In the genomic region with DNA sequence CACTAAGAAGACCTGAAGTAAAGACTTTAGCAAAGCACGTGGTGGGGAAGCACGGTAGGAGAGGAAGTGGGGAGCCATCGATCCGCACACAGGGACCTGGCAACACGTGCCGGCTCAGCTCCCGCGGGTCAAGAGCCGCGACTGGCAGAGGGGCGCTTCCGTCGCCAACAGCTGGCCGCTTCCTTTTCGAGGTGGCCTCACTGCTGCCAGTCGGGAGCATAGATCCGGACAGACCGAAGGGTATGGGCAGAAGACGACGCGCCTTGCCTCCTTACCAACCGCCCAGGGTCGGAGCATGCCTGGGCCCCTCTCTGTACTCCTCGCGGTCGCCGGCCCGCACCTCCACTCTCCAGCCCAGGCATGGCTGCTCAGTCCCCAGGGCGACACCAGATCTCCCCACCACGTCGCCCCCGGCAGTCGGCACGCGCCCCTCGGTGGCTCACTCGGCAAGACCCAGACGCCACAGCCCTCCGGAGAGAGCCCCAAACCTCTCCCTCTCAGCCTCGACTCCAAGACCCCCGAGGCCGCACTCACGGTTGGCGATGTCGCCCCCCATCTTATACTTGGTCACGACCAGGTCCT, we compare ENCODE assay signal across 8 mouse cellular contexts. TPM values are rescaled to one million over a fixed set of nuclear protein-coding genes. Genes with fewer than 3 reads are reported as not detected.
DNase-seq lines count a peak whose midpoint lies in the region; ATAC-seq and TF ChIP-seq lines count a peak whose summit lies in the region.

No protein-coding gene starts in this region.

- DNase-seq in adrenal gland, postnatal 10 days = peak; percentile 54
- no peak for DNase-seq in adrenal gland, adult 18-20 months (ENCODE audit: low spot score in 2 of 2)
- DNase-seq in embryonic facial prominence, embryonic 11.5 days (ENCODE audit: low spot score) = peak; percentile 45
- DNase-seq in heart, postnatal 4 days = peak; percentile 59
- DNase-seq in layer of hippocampus, adult 9-11 months = no peak

- 0 out of 2 replicates have a peak, but pooled peaks cover 3% of the 10 kb centered on the region for H3K4me1 ChIP-seq in embryonic facial prominence, embryonic 11.5 days (ENCODE audit: control insufficient read depth, insufficient read depth, low read length)
- H3K4me1 ChIP-seq in liver, embryonic 12.5 days = peaks cover 36% of the 10 kb centered on the region

- H3ac ChIP-seq in C2C12 (ENCODE audit: control insufficient read depth, insufficient read length, low read depth) (peak overlapping the region; percentile 96), myocyte (ENCODE audit: control insufficient read depth, insufficient read length) (peak overlapping the region; percentile 70)

- H3K27ac ChIP-seq in embryonic facial prominence, embryonic 11.5 days (replicated peaks; ENCODE audit: low read depth, low read length) = peak overlapping the region; percentile 85
- H3K27ac ChIP-seq in liver, embryonic 12.5 days = peak overlapping the region; percentile 95

- WGBS in embryonic facial prominence, embryonic 11.5 days = 0% methylated on average over 46 of the region's 46 CpGs
- WGBS in liver, embryonic 12.5 days (ENCODE audit: insufficient replicate concordance) = under 1% methylated on average over 46 of the region's 46 CpGs

- peak overlapping the region; percentile 94 for H3K9ac ChIP-seq in embryonic facial prominence, embryonic 11.5 days (replicated peaks; ENCODE audit: low read length)
- H3K9ac ChIP-seq in liver, embryonic 12.5 days = peak overlapping the region; percentile 98

- TF ChIP-seq CTCF in C2C12 (IDR thresholded peaks at IDR 0.05; ENCODE audit: control insufficient read depth, insufficient read depth, insufficient read length) = no peak

- H3K9me3 ChIP-seq in embryonic facial prominence, embryonic 11.5 days (replicated peaks; ENCODE audit: control insufficient read depth, low read length) = no peaks in the 10 kb centered on the region
- no peaks in the 10 kb centered on the region for H3K9me3 ChIP-seq in liver, embryonic 12.5 days (replicated peaks)

- peak overlapping the region; percentile 99 for H3K4me3 ChIP-seq in C2C12 (ENCODE audit: insufficient read depth, poor library complexity, severe bottlenecking)
- peak overlapping the region; percentile 94 for H3K4me3 ChIP-seq in embryonic facial prominence, embryonic 11.5 days (ENCODE audit: low read depth, low read length)
- peak overlapping the region; percentile 95 for H3K4me3 ChIP-seq in liver, embryonic 12.5 days
- H3K4me3 ChIP-seq in myocyte = peak overlapping the region; percentile 98

- H3K4me2 ChIP-seq in embryonic facial prominence, embryonic 11.5 days (ENCODE audit: low read depth, low read length) = peak overlapping the region; percentile 90
- peak overlapping the region; percentile 96 for H3K4me2 ChIP-seq in liver, embryonic 12.5 days
- peak overlapping the region; percentile 93 for H3K4me2 ChIP-seq in myocyte (ENCODE audit: low read depth)

- H3K79me3 ChIP-seq in C2C12 (ENCODE audit: low read depth) = peaks cover 43% of the 10 kb centered on the region

- TF ChIP-seq POLR2A in myocyte (IDR thresholded peaks at IDR 0.05; ENCODE audit: insufficient read length, low read depth) = no peak

- ATAC-seq in embryonic facial prominence, embryonic 11.5 days (replicated peaks; ENCODE audit: insufficient number of reproducible peaks, low FRiP score, low TSS enrichment, low read depth) = peak; percentile 50
- ATAC-seq in liver, embryonic 12.5 days = peak; percentile 18; the same call in 1 of the 2 replicates

- H3K79me2 ChIP-seq in C2C12 (ENCODE audit: control insufficient read depth, insufficient read depth) (peaks cover 52% of the 10 kb centered on the region), myocyte (ENCODE audit: control insufficient read depth, insufficient read depth) (peaks cover 32% of the 10 kb centered on the region)

- H3K36me3 ChIP-seq in C2C12 (ENCODE audit: control insufficient read depth, insufficient read depth) = peaks cover 45% of the 10 kb centered on the region
- peaks cover 6% of the 10 kb centered on the region for H3K36me3 ChIP-seq in embryonic facial prominence, embryonic 11.5 days (replicated peaks; ENCODE audit: control insufficient read depth, insufficient read depth, low read depth, low read length)
- H3K36me3 ChIP-seq in liver, embryonic 12.5 days = peaks cover 42% of the 10 kb centered on the region
- peaks cover 30% of the 10 kb centered on the region for H3K36me3 ChIP-seq in myocyte (ENCODE audit: control insufficient read depth, insufficient read depth)

- no peaks in the 10 kb centered on the region for H3K27me3 ChIP-seq in C2C12 (ENCODE audit: control insufficient read depth, insufficient read depth, insufficient read length)
- H3K27me3 ChIP-seq in embryonic facial prominence, embryonic 11.5 days (ENCODE audit: control insufficient read depth, insufficient read depth, low read length) = no peaks in the 10 kb centered on the region
- peaks cover 8% of the 10 kb centered on the region for H3K27me3 ChIP-seq in liver, embryonic 12.5 days (replicated peaks)
- H3K27me3 ChIP-seq in myocyte (ENCODE audit: control insufficient read depth, insufficient read depth, insufficient read length) = no peaks in the 10 kb centered on the region

TF ChIP-seq in C2C12, 6 proteins besides CTCF, POLR2A, EP300 and RAD21:
- peak; percentile 97 for TF ChIP-seq MAX (IDR thresholded peaks at IDR 0.05)
- no peak for TF ChIP-seq MYOG (IDR thresholded peaks at IDR 0.05; ENCODE audit: control insufficient read depth, extremely low read depth, insufficient read length)

TF ChIP-seq in myocyte, 11 proteins besides CTCF, POLR2A, EP300 and RAD21:
- no peak for TF ChIP-seq SRF (IDR thresholded peaks at IDR 0.05; ENCODE audit: control insufficient read depth, insufficient read length, low read depth)
- peak in 1 of 3 experiments; percentile 53 for TF ChIP-seq MYOD1 (IDR thresholded peaks at IDR 0.05; ENCODE audit: control insufficient read depth in 1 of 3, insufficient read length in 2 of 3, low read depth in 2 of 3)
- TF ChIP-seq POLR2AphosphoS2 (IDR thresholded peaks at IDR 0.05; ENCODE audit: insufficient read length, low read depth) = no peak
- TF ChIP-seq MYOG (IDR thresholded peaks at IDR 0.05; ENCODE audit: control insufficient read depth in 1 of 3, insufficient read depth in 1 of 3, insufficient read length in 2 of 3, low read depth in 2 of 3) = peak in 1 of 3 experiments; percentile 75

RNA-seq across cellular contexts. Expression of gene Pa2g4, which starts 0.5 kb away (rescaled TPM):
- total RNA-seq in adrenal gland, postnatal 10 days (2021) = 10 to 100 TPM; 85.1 to 90.9 TPM
- total RNA-seq in adrenal gland, adult 18-20 months (2021) = 10 to 100 TPM; 72.6 to 85.2 TPM
- polyA plus RNA-seq in C2C12 (2012; fragmentation: generic; extraction: Trizol) (232 TPM), myocyte (2012; fragmentation: generic; extraction: Trizol) (127 TPM)
- 268 and 270 TPM in 2 replicates for polyA plus RNA-seq in embryonic facial prominence, embryonic 11.5 days (2014; fragmentation: Nextera tagmentation; extraction: Ambion mirVana)
- 10 to 100 TPM; 81.9 to 82.5 TPM for total RNA-seq in heart, postnatal 4 days (2021)
- 233 and 242 TPM in 2 replicates for polyA plus RNA-seq in liver, embryonic 12.5 days (2016; fragmentation: Nextera tagmentation; extraction: Ambion mirVana)

RNA-seq across cellular contexts. Expression of gene Rpl41, which starts 16.2 kb away (rescaled TPM):
- total RNA-seq in adrenal gland, postnatal 10 days (2021) = 1,000 to 10,000 TPM; 2,762 to 2,852 TPM
- total RNA-seq in adrenal gland, adult 18-20 months (2021) = 1,000 to 10,000 TPM; 2,692 to 2,714 TPM
- 13,760 TPM for polyA plus RNA-seq in C2C12 (2012; fragmentation: generic; extraction: Trizol)
- polyA plus RNA-seq in embryonic facial prominence, embryonic 11.5 days (2014; fragmentation: Nextera tagmentation; extraction: Ambion mirVana) = 3,098 and 3,409 TPM in 2 replicates
- total RNA-seq in heart, postnatal 4 days (2021) = 1,000 to 10,000 TPM; 2,410 to 2,531 TPM
- 2,924 and 3,037 TPM in 2 replicates for polyA plus RNA-seq in liver, embryonic 12.5 days (2016; fragmentation: Nextera tagmentation; extraction: Ambion mirVana)
- polyA plus RNA-seq in myocyte (2012; fragmentation: generic; extraction: Trizol) = 12,553 TPM

RNA-seq across cellular contexts. Expression of gene Zc3h10, which starts 17.7 kb away (rescaled TPM):
- total RNA-seq in adrenal gland, postnatal 10 days (2021) = 10 to 100 TPM; 10.5 to 14.7 TPM
- total RNA-seq in adrenal gland, adult 18-20 months (2021) = 10 to 100 TPM; 14.5 TPM
- polyA plus RNA-seq in C2C12 (2012; fragmentation: generic; extraction: Trizol) (13.0 TPM), myocyte (2012; fragmentation: generic; extraction: Trizol) (13.8 TPM)
- 13.6 and 15.0 TPM in 2 replicates for polyA plus RNA-seq in embryonic facial prominence, embryonic 11.5 days (2014; fragmentation: Nextera tagmentation; extraction: Ambion mirVana)
- 1 to 10 TPM; 6.9 to 8.3 TPM for total RNA-seq in heart, postnatal 4 days (2021)
- polyA plus RNA-seq in liver, embryonic 12.5 days (2016; fragmentation: Nextera tagmentation; extraction: Ambion mirVana) = 7.7 and 8.1 TPM in 2 replicates

RNA-seq across cellular contexts. Expression of gene Erbb3, which starts 24.2 kb away (rescaled TPM):
- total RNA-seq in adrenal gland, postnatal 10 days (2021) = 10 to 100 TPM in 1 of 2 experiments, 1 to 10 TPM in 1; 10.0 to 11.1 TPM
- total RNA-seq in adrenal gland, adult 18-20 months (2021) = 1 to 10 TPM; 2.6 to 4.0 TPM
- polyA plus RNA-seq in C2C12 (2012; fragmentation: generic; extraction: Trizol) (0.28 TPM), myocyte (2012; fragmentation: generic; extraction: Trizol) (23.3 TPM)
- 10.2 and 10.6 TPM in 2 replicates for polyA plus RNA-seq in embryonic facial prominence, embryonic 11.5 days (2014; fragmentation: Nextera tagmentation; extraction: Ambion mirVana)
- total RNA-seq in heart, postnatal 4 days (2021) = 1 to 10 TPM; 7.1 to 8.2 TPM
- polyA plus RNA-seq in liver, embryonic 12.5 days (2016; fragmentation: Nextera tagmentation; extraction: Ambion mirVana) = 1.8 TPM in 2 replicates

RNA-seq across cellular contexts. Expression of gene Esyt1, which starts 39.6 kb away (rescaled TPM):
- 10 to 100 TPM; 31.5 to 41.5 TPM for total RNA-seq in adrenal gland, postnatal 10 days (2021)
- total RNA-seq in adrenal gland, adult 18-20 months (2021) = 10 to 100 TPM; 23.6 to 39.0 TPM
- polyA plus RNA-seq in C2C12 (2012; fragmentation: generic; extraction: Trizol) (120 TPM), myocyte (2012; fragmentation: generic; extraction: Trizol) (166 TPM)
- 12.5 and 15.8 TPM in 2 replicates for polyA plus RNA-seq in embryonic facial prominence, embryonic 11.5 days (2014; fragmentation: Nextera tagmentation; extraction: Ambion mirVana)
- 10 to 100 TPM; 28.4 to 31.3 TPM for total RNA-seq in heart, postnatal 4 days (2021)
- 15.0 and 16.0 TPM in 2 replicates for polyA plus RNA-seq in liver, embryonic 12.5 days (2016; fragmentation: Nextera tagmentation; extraction: Ambion mirVana)

Comparison
In these comparisons a context has a peak if more than half of its experiments do, and no peak if none do; other contexts are left out.
1. DNase-seq: peak in adrenal gland, postnatal 10 days (single experiment), embryonic facial prominence, embryonic 11.5 days (single experiment) and heart, postnatal 4 days (single experiment); none in adrenal gland, adult 18-20 months (0 of 2) and layer of hippocampus, adult 9-11 months (single experiment).
2. Peak in every context shown above with its lines, with median percentiles within 50 percentile points of each other: H3K4me3 ChIP-seq and H3K4me2 ChIP-seq.